Mouse (Mus musculus) mouse embryonic stem cell (cell line): ENCODE data around the gene Fam206a.

Experiments used
- in situ Hi-C, 2 experiments: fragments of 300-500 bp; cut with MboI; formaldehyde crosslinking; loops; 1 replicate in 1 of 2; 3 replicates in 1 of 2; pipeline ENCODE4 v1.14.3; 2019 to 2020; ENCODE audit warnings: low sequenced_read_pairs in 2 of 2, low pct_unique_long_range_greater_than_20kb in 1 of 2, mixed read lengths in 1 of 2; ENCODE audit not compliant: unreplicated experiment in 1 of 2

Gene Fam206a

DNA sequence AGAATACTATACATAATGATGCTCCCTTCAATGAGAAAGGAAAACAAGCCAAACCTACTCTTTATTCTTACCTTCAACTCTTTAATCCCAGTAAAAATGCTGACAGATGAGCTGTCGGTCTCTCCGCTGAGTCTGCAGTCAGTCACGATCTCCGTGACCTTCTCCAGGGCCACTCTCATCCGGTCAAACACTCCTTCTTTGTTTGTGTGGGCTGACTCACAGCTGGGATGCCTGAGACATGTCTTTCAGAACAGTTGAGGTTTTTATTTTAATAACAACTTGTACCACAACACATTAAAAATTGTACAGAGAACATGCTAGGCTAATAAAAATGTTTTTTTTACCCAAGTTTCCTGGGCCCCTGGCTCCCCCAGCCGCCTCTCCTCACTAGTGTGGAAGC lies 35.5 kb downstream of the Fam206a start:
- in situ Hi-C loops = loop anchor here in 1 of 2 experiments (10.0 kb wide), 1 partner anchor 53 kb away; no protein-coding TSS in a partner anchor

DNA sequence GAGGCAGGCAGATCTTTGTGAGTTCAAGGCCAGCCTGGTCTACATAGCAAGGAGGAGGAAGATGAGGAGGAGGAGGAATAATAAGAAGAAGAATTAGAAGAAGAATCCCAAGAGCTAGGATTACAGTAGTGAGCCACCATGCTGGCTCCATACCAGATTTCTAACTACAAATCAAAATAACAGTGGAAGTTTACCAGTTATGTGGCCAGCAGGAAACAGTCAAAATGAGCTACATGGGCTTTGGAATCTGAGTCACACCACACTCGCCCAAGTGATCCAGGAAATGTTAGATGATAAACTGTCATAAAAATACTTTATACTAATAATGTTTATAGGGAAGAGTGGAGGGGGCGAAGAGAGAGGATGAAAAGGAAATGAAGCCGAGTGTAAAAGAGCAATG lies 38.2 kb downstream of the Fam206a start:
- in situ Hi-C loops = no loop called here

- in situ Hi-C loops = no loop called here
These were observed 40.4 kb downstream of the Fam206a start for GRCm38 (mm10) chr4:56842501-56842900.

- in situ Hi-C loops = no loop called here
These were observed 41.8 kb downstream of the Fam206a start for GRCm38 (mm10) chr4:56843963-56844362.

GRCm38 (mm10) chr4:56844911-56845310 lies 42.8 kb downstream of the Fam206a start:
- in situ Hi-C loops = no loop called here

DNA sequence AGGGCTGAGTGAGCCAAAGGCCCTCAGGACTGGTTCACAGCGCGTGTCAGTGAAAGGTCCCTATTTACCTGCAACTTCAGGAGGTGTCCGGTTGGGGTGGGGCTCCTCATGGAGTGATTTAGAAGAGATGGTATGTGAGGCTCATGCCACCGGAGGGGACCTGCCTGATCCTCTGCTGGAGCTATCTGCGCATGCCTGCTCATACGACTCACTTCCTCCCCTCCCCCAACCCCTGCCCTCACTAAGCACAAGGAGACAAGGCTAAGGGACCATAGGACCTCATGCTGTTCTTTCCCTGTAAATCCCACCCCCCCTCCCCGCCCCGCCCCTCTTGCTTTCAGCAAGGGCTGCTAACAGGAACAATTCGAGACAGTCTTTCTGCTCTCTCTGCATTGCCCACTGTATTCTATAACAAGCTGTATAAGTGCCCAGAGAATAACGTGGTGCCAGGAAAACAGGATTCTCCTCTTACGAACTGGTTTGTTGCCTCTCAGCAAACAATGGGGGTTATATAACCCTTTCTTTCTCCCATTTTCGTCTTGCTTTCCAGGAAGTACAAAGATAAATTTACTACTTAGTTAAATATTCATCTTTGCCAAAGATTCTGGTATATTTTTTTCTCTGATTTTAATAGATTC lies 43.9 kb downstream of the Fam206a start:
- in situ Hi-C loops = no loop called here

- in situ Hi-C loops = no loop called here
These were observed 45.3 kb downstream of the Fam206a start for GRCm38 (mm10) chr4:56847400-56847799.

GRCm38 (mm10) chr4:56848044-56848443 lies 45.9 kb downstream of the Fam206a start:
- in situ Hi-C loops = no loop called here

GRCm38 (mm10) chr4:56850724-56851123 lies 48.6 kb downstream of the Fam206a start:
- in situ Hi-C loops = no loop called here

DNA sequence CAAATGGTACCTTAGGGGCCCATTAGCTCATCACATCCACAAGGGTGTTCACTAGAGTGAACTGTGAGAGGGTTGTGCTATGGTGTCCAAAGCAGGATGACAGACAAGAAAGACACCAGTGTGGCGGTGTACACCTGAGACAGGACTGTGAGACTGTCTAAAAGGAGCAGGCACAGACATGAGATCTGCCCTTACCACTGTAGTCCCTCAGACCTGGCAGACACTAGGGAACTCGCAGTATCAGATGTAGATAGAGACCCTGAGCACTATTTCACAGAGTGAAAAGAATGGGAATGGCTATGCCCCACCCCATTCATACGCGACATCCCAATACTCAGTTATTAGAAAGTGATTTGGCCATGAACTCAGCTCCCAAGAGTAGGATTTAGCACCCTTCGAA lies 53.8 kb downstream of the Fam206a start:
- in situ Hi-C loops = no loop called here

DNA sequence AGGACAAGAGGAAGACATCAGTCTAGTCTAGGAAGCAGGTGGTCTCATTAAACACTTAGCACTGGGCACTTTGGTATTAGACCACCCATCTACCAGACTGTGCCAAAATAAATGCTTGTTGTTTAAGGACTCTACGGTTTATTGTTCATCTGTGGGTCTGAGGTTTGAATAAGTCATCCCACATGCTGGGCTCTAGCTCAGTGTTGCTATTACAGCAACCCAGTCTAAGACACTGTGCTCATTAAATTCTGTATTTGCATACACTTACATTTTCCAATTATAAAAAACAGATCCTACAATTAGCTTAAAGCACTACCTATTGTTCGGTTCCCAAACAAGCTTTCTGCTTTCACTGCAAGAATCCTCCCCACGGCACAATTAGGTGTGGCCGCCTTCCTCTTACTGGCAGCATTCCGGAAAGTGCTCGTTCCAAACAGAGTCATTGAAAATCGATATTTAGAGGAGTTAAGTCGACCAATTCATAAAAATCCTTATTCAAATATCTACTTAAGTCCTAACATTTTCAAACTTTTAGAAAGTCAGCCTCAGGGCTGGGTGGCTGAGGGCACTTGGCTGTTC lies 54.3 kb downstream of the Fam206a start:
- in situ Hi-C loops = no loop called here

DNA sequence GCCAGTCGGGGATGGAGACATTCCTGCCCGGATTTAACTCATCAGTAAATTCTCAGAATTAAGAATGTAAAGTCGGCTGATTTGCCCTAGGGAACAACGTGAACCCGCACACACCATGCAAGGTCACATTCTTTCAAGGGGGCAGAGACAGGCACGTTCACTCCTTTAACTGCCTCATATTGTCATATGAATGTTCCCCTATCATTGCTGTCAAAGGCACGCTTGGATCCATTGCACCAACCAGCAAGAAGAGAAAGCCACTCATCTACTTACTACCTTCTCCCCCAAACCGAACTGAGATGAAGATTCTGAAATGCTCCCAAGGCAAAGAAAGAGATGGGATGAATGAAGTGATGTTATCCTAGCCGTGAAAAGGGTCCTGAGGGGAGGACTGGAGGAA lies 56.6 kb downstream of the Fam206a start:
- in situ Hi-C loops = no loop called here
